Mouse (Mus musculus) heart, adult 8-10 months (tissue): ENCODE results near the gene Slc22a23. TPM values are rescaled to one million over a fixed set of nuclear protein-coding genes. Genes with fewer than 3 reads are reported as not detected.
"Not testable (repeated sequence)": the region's sequence is repeated elsewhere in the genome, so short reads cannot be mapped to it uniquely, and the experiment has no call there.

Source experiments
- DNase-seq: peaks from one replicate; pipeline ENCODE4 v3.0.0; 2022; ENCODE audit warnings: low spot score
- total RNA-seq, 4 experiments: library from RNA; stranded (reverse); gene quantifications; 2 replicates each; pipeline ENCODE4 v1.2.4; 2022

The Slc22a23 gene
- total RNA-seq, result 10 to 100 TPM in 2 of 4 experiments, 1 to 10 TPM in 2; 8.8 to 12.5 (median 10.9) TPM

- DNase-seq, result peak; percentile 55
These were observed at the start of gene Slc22a23 for GRCm38 (mm10) chr13:34345128-34346085. Gene Slc22a23 (minus strand): TSS chr13:34345182.

GRCm38 (mm10) chr13:34394305-34394704 is 49.3 kb upstream of the Slc22a23 start:
- DNase-seq, result not testable (repeated sequence)

GRCm38 (mm10) chr13:34392376-34392775 is 47.4 kb upstream of the Slc22a23 start:
- DNase-seq, result no peak

GRCm38 (mm10) chr13:34388219-34388618 is 43.2 kb upstream of the Slc22a23 start:
- no peak for DNase-seq

GRCm38 (mm10) chr13:34383416-34383815 is 38.4 kb upstream of the Slc22a23 start:
- DNase-seq, result no peak

GRCm38 (mm10) chr13:34378926-34379325 is 33.9 kb upstream of the Slc22a23 start:
- DNase-seq, result peak; percentile 6

GRCm38 (mm10) chr13:34375145-34375544 is 30.2 kb upstream of the Slc22a23 start:
- no peak for DNase-seq

GRCm38 (mm10) chr13:34372870-34373478 is 28.0 kb upstream of the Slc22a23 start:
- no peak for DNase-seq

- no peak for DNase-seq
These were observed 27.2 kb upstream of the Slc22a23 start for GRCm38 (mm10) chr13:34371951-34372869.

- DNase-seq, result no peak
These were observed 25.4 kb upstream of the Slc22a23 start for GRCm38 (mm10) chr13:34370281-34370825.

- DNase-seq, result no peak
These were observed 20.2 kb upstream of the Slc22a23 start for GRCm38 (mm10) chr13:34365226-34365625.

GRCm38 (mm10) chr13:34355656-34356055 is 10.7 kb upstream of the Slc22a23 start:
- peak; percentile 46 for DNase-seq

GRCm38 (mm10) chr13:34354830-34355624 is 10.0 kb upstream of the Slc22a23 start:
- no peak for DNase-seq

- no peak for DNase-seq
These were observed 8.3 kb upstream of the Slc22a23 start for GRCm38 (mm10) chr13:34353241-34353640.

GRCm38 (mm10) chr13:34351437-34351836 is 6.5 kb upstream of the Slc22a23 start:
- DNase-seq, result no peak

- DNase-seq, result no peak
These were observed 3.2 kb upstream of the Slc22a23 start for GRCm38 (mm10) chr13:34347960-34348889.

- no peak for DNase-seq
These were observed 1.8 kb upstream of the Slc22a23 start for GRCm38 (mm10) chr13:34346748-34347147.

- peak; percentile 6 for DNase-seq
These were observed 1.3 kb upstream of the Slc22a23 start for GRCm38 (mm10) chr13:34346238-34346637.

GRCm38 (mm10) chr13:34344376-34345127 is 430 bp downstream of the Slc22a23 start:
- DNase-seq, result no peak
